Mouse (Mus musculus): Measurements from ENCODE around the gene Kcnh2. TPM values are rescaled to one million over a fixed set of nuclear protein-coding genes. Genes with fewer than 3 reads are reported as not detected.
A peak's percentile ranks its signal among the peaks of the same experiment; 100 is the strongest.

Kcnh2 gene
- polyA plus RNA-seq, 1 experiment from 2014 or later: 5.5 TPM

DNA sequence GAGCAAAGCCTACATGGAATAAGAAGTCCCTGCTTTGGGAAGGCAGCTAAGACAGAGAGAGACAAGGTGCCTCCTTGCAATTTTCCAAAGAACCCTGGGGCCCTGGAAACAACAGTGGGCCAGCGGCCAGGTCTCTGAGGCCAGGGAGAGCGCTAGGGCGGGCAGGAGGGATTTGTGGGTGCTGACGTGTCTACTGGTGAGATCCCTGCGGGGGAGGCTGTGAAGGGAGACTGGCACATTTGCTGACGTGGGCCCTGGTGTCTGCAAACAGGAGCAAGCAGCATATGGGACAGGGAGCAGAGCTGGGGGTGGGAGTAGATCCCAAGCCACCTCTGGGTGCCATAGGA lies 31.0 kb downstream of the Kcnh2 start:
- H3K27me3 ChIP-seq (ENCODE audit: insufficient read depth, low read length): peaks cover 7% of the 10 kb centered on the region; the same call in 1 of the 2 replicates
- H3K4me2 ChIP-seq: peak overlapping the region; percentile 31
- ATAC-seq (ENCODE audit: insufficient read depth): peak; percentile 4; the same call in 1 of the 2 replicates
- H3K4me1 ChIP-seq (ENCODE audit: insufficient read depth): peaks cover 11% of the 10 kb centered on the region; the same call in 1 of the 2 replicates
- H3K9me3 ChIP-seq (ENCODE audit: low read depth, low read length): no peaks in the 10 kb centered on the region
- no peak for DNase-seq
- peaks cover 11% of the 10 kb centered on the region; the same call in 1 of the 2 replicates for H3K36me3 ChIP-seq (ENCODE audit: insufficient read depth)
- no peak overlapping the region for H3K9ac ChIP-seq
- WGBS: 37% methylated on average over 6 of the region's 6 CpGs
- H3K4me3 ChIP-seq (ENCODE audit: low read depth, low read length): no peak overlapping the region
- H3K27ac ChIP-seq (ENCODE audit: low read depth): peak overlapping the region; percentile 15; the same call in 1 of the 2 replicates
- TF ChIP-seq CTCF (IDR thresholded peaks at IDR 0.05; ENCODE audit: low read depth): no peak

DNA sequence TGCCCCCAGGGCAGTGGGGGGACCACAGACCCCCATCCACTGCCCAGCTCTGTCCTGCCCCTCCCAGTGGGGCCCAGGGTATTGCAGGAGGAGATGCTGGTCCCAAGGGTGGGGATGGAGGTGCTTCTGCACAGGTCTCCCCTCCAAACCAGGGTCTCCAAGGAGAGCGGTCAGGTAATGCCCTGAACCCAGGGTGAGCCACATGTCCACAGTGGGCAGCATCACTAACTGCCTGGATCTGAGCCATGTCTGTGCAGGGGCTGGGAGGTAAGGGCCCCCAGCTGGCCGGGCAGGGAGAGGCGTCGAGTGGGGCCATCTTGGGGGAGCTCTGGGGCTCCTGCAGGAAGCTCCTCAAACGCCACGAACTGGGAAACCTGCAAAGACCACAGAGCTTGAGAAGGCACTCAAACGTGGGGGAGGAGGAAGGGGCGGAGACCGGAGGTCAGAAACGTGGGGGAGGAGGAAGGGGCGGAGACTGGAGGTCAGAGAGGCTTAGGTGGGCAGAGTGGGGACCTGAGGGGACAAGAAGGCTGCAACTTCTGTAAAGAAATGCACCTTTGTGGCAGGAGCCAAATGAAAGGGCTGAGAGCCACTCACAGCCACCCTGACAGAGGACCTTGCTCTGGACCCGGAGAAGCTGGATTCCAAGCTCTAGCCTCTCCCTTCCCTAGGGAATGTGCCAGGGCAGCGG lies 31.5 kb downstream of the Kcnh2 start:
- Histone ChIP-seq H3K9ac (no peak overlapping the region), H3K36me3 (ENCODE audit: insufficient read depth) (peaks cover 10% of the 10 kb centered on the region; the same call in 1 of the 2 replicates), H3K27ac (ENCODE audit: low read depth) (peak overlapping the region; percentile 16; the same call in 1 of the 2 replicates), H3K27me3 (ENCODE audit: insufficient read depth, low read length) (peaks cover 7% of the 10 kb centered on the region; the same call in 1 of the 2 replicates), H3K9me3 (ENCODE audit: low read depth, low read length) (no peaks in the 10 kb centered on the region), H3K4me2 (peak overlapping the region; percentile 31), H3K4me1 (ENCODE audit: insufficient read depth) (peaks cover 11% of the 10 kb centered on the region; the same call in 1 of the 2 replicates), H3K4me3 (ENCODE audit: low read depth, low read length) (no peak overlapping the region)
- DNase-seq: peak; percentile 56
- no peak for TF ChIP-seq CTCF (IDR thresholded peaks at IDR 0.05; ENCODE audit: low read depth)
- ATAC-seq (ENCODE audit: insufficient read depth): peak; percentile 49; the same call in 1 of the 2 replicates
- 17% methylated on average over 13 of the region's 13 CpGs for whole genome bisulfite sequencing

DNA sequence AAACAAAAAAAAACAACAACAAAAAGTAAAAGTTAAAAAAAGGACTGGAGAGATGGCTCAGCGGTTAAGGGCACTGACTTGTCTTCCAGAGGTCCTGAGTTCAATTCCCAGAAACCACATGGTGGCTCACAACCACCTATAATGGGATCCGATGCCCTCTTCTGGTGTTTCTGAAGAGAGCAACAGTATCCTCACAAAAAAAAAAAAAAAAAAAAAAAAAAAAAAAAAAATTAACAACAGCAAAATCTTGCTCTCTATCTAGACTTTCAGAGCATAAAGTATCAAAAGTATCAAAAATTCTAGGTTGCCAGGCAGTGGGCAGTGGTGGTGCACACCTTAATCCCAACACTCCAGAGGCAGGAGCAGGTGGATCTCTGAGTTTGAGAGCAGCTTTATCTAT lies 42.2 kb downstream of the Kcnh2 start:
- no peak for TF ChIP-seq CTCF (IDR thresholded peaks at IDR 0.05; ENCODE audit: low read depth)
- H3K9me3 ChIP-seq (ENCODE audit: low read depth, low read length): peaks cover 7% of the 10 kb centered on the region; the same call in 1 of the 2 replicates
- H3K9ac ChIP-seq: no peak overlapping the region
- no peak overlapping the region for H3K4me2 ChIP-seq
- no peak overlapping the region for H3K27ac ChIP-seq (ENCODE audit: low read depth)
- no peaks in the 10 kb centered on the region for H3K4me1 ChIP-seq (ENCODE audit: insufficient read depth)
- ATAC-seq (ENCODE audit: insufficient read depth) (no peak), DNase-seq (no peak)
- no peak overlapping the region for H3K4me3 ChIP-seq (ENCODE audit: low read depth, low read length)
- no peaks in the 10 kb centered on the region for H3K27me3 ChIP-seq (ENCODE audit: insufficient read depth, low read length)
- WGBS: 79% methylated on average over 2 of the region's 2 CpGs
- H3K36me3 ChIP-seq (ENCODE audit: insufficient read depth): no peaks in the 10 kb centered on the region

DNA sequence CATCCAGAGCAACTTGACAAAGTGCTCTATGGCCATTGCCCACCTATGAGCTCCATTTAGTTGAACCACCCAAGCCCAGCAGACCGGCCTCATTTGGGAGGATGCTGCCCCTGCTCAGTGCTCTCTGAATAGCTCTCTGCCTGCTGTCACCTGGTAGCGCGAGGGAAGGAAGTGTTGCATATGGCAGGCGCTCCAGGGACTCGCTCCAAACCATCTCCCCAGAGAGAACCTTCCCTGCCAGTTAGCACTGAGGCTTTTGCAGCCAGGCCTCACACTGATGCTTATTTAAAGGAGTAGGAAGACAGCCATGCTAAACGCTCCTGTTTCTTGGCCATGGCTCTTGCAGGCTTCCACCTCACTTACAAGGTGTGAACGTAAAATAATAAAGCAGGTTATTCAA lies 42.8 kb downstream of the Kcnh2 start:
- H3K27me3 ChIP-seq (ENCODE audit: insufficient read depth, low read length): no peaks in the 10 kb centered on the region
- TF ChIP-seq CTCF (IDR thresholded peaks at IDR 0.05; ENCODE audit: low read depth): no peak
- H3K9ac ChIP-seq: no peak overlapping the region
- DNase-seq: no peak
- ATAC-seq (ENCODE audit: insufficient read depth): no peak
- 68% methylated on average over 7 of the region's 7 CpGs for WGBS
- H3K36me3 ChIP-seq (ENCODE audit: insufficient read depth): no peaks in the 10 kb centered on the region
- peaks cover 1% of the 10 kb centered on the region; the same call in 1 of the 2 replicates for H3K9me3 ChIP-seq (ENCODE audit: low read depth, low read length)
- H3K4me1 ChIP-seq (ENCODE audit: insufficient read depth): no peaks in the 10 kb centered on the region
- H3K4me3 ChIP-seq (ENCODE audit: low read depth, low read length): no peak overlapping the region
- H3K4me2 ChIP-seq: no peak overlapping the region
- no peak overlapping the region for H3K27ac ChIP-seq (ENCODE audit: low read depth)

DNA sequence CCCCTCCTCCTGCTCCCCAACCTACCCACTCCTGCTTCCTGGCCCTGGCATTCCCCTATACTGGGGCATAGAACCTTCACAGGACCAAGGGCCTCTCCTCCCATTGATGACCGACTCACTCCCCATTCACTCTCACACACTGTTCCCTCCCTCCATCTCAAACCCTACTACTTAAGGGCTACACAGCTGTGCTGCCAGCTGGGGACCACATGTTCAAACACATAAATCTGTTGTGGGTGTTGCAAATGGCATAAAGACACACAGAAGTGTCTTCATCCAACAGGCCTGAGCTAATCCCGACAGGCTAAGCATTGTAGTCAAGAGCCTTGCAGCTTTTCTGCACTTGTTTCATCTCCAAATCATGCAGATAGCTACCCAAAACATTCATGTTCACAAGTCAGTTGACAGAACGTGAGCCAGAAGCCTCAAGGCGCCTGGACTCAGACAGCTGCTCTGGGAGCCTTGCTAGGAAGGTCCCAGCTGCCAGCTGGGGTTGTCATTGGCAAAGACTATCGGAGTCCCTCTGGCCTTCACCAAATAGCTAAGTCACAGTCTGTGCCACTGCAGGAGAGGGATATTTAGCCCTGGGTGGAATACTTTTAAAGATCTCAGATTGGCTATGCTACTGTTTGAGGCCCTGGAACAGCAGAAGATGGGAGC lies 44.2 kb downstream of the Kcnh2 start:
- Histone ChIP-seq H3K27me3 (ENCODE audit: insufficient read depth, low read length) (no peaks in the 10 kb centered on the region), H3K4me3 (ENCODE audit: low read depth, low read length) (no peak overlapping the region), H3K9me3 (ENCODE audit: low read depth, low read length) (no peaks in the 10 kb centered on the region), H3K27ac (ENCODE audit: low read depth) (no peak overlapping the region), H3K36me3 (ENCODE audit: insufficient read depth) (no peaks in the 10 kb centered on the region), H3K4me2 (no peak overlapping the region), H3K4me1 (ENCODE audit: insufficient read depth) (no peaks in the 10 kb centered on the region), H3K9ac (no peak overlapping the region)
- 48% methylated on average over 5 of the region's 5 CpGs for WGBS
- DNase-seq (no peak), ATAC-seq (ENCODE audit: insufficient read depth) (no peak)
- no peak for TF ChIP-seq CTCF (IDR thresholded peaks at IDR 0.05; ENCODE audit: low read depth)

GRCm38 (mm10) chr5:24303199-24303598 lies 48.2 kb downstream of the Kcnh2 start:
- Histone ChIP-seq H3K4me2 (no peak overlapping the region), H3K4me1 (ENCODE audit: insufficient read depth) (no peaks in the 10 kb centered on the region), H3K9me3 (ENCODE audit: low read depth, low read length) (no peaks in the 10 kb centered on the region), H3K36me3 (ENCODE audit: insufficient read depth) (no peaks in the 10 kb centered on the region), H3K4me3 (ENCODE audit: low read depth, low read length) (no peak overlapping the region), H3K9ac (no peak overlapping the region), H3K27ac (ENCODE audit: low read depth) (no peak overlapping the region), H3K27me3 (ENCODE audit: insufficient read depth, low read length) (no peaks in the 10 kb centered on the region)
- ATAC-seq (ENCODE audit: insufficient read depth): no peak
- 61% methylated on average over 3 of the region's 3 CpGs for WGBS
- DNase-seq: peak; percentile 27
- TF ChIP-seq CTCF (IDR thresholded peaks at IDR 0.05; ENCODE audit: low read depth): peak; percentile 56

GRCm38 (mm10) chr5:24299845-24300589 lies 51.4 kb downstream of the Kcnh2 start:
- TF ChIP-seq CTCF (IDR thresholded peaks at IDR 0.05; ENCODE audit: low read depth): no peak
- 33% methylated on average over 5 of the region's 5 CpGs for WGBS
- Histone ChIP-seq H3K4me3 (ENCODE audit: low read depth, low read length) (no peak overlapping the region), H3K27me3 (ENCODE audit: insufficient read depth, low read length) (no peaks in the 10 kb centered on the region), H3K4me1 (ENCODE audit: insufficient read depth) (no peaks in the 10 kb centered on the region), H3K9ac (no peak overlapping the region), H3K27ac (ENCODE audit: low read depth) (no peak overlapping the region), H3K36me3 (ENCODE audit: insufficient read depth) (no peaks in the 10 kb centered on the region), H3K4me2 (no peak overlapping the region), H3K9me3 (ENCODE audit: low read depth, low read length) (no peaks in the 10 kb centered on the region)
- ATAC-seq (ENCODE audit: insufficient read depth): no peak
- peak; percentile 21 for DNase-seq

Data from lung, embryonic 14.5 days (tissue).